Mouse (Mus musculus) CD4-positive naive resting alpha-beta T cell, adult 57 days (primary cell): Measurements from ENCODE around the gene Gm21750. TPM values are rescaled to one million over a fixed set of nuclear protein-coding genes. Genes with fewer than 3 reads are reported as not detected.

Experiments used
- total RNA-seq: library from RNA; stranded (reverse); gene quantifications from one replicate; pipeline ENCODE4 v1.2.4, GENCODE M21; 2023

Gm21750 gene
- total RNA-seq: not detected

GRCm38 (mm10) chr14:73660925-73661324 is at the start of gene Gm21750:
Gene Gm21750, plus strand, starts transcription at chr14:73661225.

Other genes starting within 250 kb of the Gm21750 start
- 58.7 TPM for gene Med4, start 151.2 kb upstream of the Gm21750 start, total RNA-seq
- 37.9 TPM for gene Sucla2, start 135.9 kb upstream of the Gm21750 start, total RNA-seq
- 10.6 TPM for gene Nudt15, start 113.0 kb upstream of the Gm21750 start, total RNA-seq